In the genomic region with DNA sequence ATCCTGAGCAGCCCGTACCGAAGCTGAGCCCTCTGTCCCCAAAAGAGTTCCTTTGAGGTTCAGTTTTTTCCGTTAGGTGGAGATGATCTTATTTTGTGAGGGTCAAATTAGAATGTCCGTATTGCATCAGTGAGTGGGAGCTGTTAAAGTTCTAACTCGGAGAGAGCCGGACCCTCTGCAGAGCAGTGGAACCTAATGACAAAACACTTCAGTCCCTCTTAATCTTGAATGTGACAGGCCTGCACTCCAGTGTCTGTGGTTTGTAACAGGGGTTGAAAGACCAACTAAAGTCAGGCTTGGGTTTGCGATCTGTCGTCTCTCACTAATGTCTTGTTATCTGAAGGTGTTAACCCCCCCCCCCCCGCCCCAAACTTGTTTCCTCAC, we compare ENCODE assay signal across 8 mouse cellular contexts. TPM values are rescaled to one million over a fixed set of nuclear protein-coding genes. Genes with fewer than 3 reads are reported as not detected.
DNase-seq lines count a peak whose midpoint lies in the region; ATAC-seq and TF ChIP-seq lines count a peak whose summit lies in the region.

No protein-coding gene starts in this region.

- peak overlapping the region; percentile 86 for H3K9ac ChIP-seq in kidney, postnatal 0 days (ENCODE audit: low read depth, low read length)
- peak overlapping the region; percentile 75 for H3K9ac ChIP-seq in intestine, embryonic 14.5 days (ENCODE audit: low read length)

- peaks cover 9% of the 10 kb centered on the region for H3K4me1 ChIP-seq in kidney, postnatal 0 days (replicated peaks; ENCODE audit: insufficient read depth, low read length)
- H3K4me1 ChIP-seq in embryonic facial prominence, embryonic 10.5 days = peaks cover 9% of the 10 kb centered on the region
- H3K4me1 ChIP-seq in intestine, embryonic 14.5 days (replicated peaks; ENCODE audit: control insufficient read depth, insufficient read depth, low read length) = peaks cover 6% of the 10 kb centered on the region

- H3K4me2 ChIP-seq in kidney, postnatal 0 days (ENCODE audit: low read length) = peak overlapping the region; percentile 58
- H3K4me2 ChIP-seq in intestine, embryonic 14.5 days (ENCODE audit: low read length) = peak overlapping the region; percentile 74

- 0% methylated on average over 9 of the region's 9 CpGs for WGBS in kidney, postnatal 0 days
- 9% methylated on average over 9 of the region's 9 CpGs for WGBS in embryonic facial prominence, embryonic 10.5 days
- under 1% methylated on average over 9 of the region's 9 CpGs for WGBS in intestine, embryonic 14.5 days

- peak overlapping the region; percentile 77 for H3K27ac ChIP-seq in kidney, postnatal 0 days
- peak overlapping the region; percentile 83 for H3K27ac ChIP-seq in embryonic facial prominence, embryonic 10.5 days (replicated peaks)
- no peak overlapping the region for H3K27ac ChIP-seq in intestine, embryonic 14.5 days (ENCODE audit: low read depth)

- peak; percentile 15 for DNase-seq in kidney, postnatal 0 days (ENCODE audit: low spot score)
- no peak for DNase-seq in kidney, postnatal 10 days
- DNase-seq in embryonic facial prominence, embryonic 10.5 days (ENCODE audit: low spot score) = no peak
- DNase-seq in intestine, embryonic 14.5 days (ENCODE audit: low spot score) = no peak
- DNase-seq in right cerebral cortex, adult 2 months (ENCODE audit: low spot score in 2 of 2) = no peak
- DNase-seq in spleen, adult 12 weeks (ENCODE audit: low spot score) = no peak
- no peak for DNase-seq in adrenal gland, postnatal 10 days

- peaks cover 18% of the 10 kb centered on the region for H3K36me3 ChIP-seq in kidney, postnatal 0 days (ENCODE audit: insufficient read depth, low read length)
- H3K36me3 ChIP-seq in embryonic facial prominence, embryonic 10.5 days (replicated peaks) = peaks cover 19% of the 10 kb centered on the region
- H3K36me3 ChIP-seq in intestine, embryonic 14.5 days (ENCODE audit: control insufficient read depth, insufficient read depth, low read length) = peaks cover 19% of the 10 kb centered on the region

- H3K4me3 ChIP-seq in kidney, postnatal 0 days (replicated peaks; ENCODE audit: low read depth, low read length) = peak overlapping the region; percentile 90
- peak overlapping the region; percentile 92 for H3K4me3 ChIP-seq in embryonic facial prominence, embryonic 10.5 days
- H3K4me3 ChIP-seq in intestine, embryonic 14.5 days (ENCODE audit: low read depth, low read length) = peak overlapping the region; percentile 98

- H3K27me3 ChIP-seq in kidney, postnatal 0 days (ENCODE audit: insufficient read depth, low read length) = no peaks in the 10 kb centered on the region
- H3K27me3 ChIP-seq in embryonic facial prominence, embryonic 10.5 days (replicated peaks; ENCODE audit: low read depth, poor library complexity, severe bottlenecking) = no peaks in the 10 kb centered on the region
- no peaks in the 10 kb centered on the region for H3K27me3 ChIP-seq in intestine, embryonic 14.5 days (replicated peaks; ENCODE audit: control insufficient read depth, insufficient read depth, low read length)

- peak; percentile 53 for ATAC-seq in kidney, postnatal 0 days (replicated peaks; ENCODE audit: low FRiP score, low read depth)
- ATAC-seq in intestine, embryonic 14.5 days (replicated peaks; ENCODE audit: low FRiP score, low TSS enrichment, low read depth) = peak; percentile 51
- ATAC-seq in monocyte, adult 5-6 weeks (replicated peaks; ENCODE audit: insufficient number of reproducible peaks, low FRiP score, low TSS enrichment, poor library complexity, severe bottlenecking) = 0 out of 2 replicates have a peak, but pooled peaks have one; percentile 7

- H3K9me3 ChIP-seq in kidney, postnatal 0 days (replicated peaks; ENCODE audit: low read length) = no peaks in the 10 kb centered on the region
- H3K9me3 ChIP-seq in embryonic facial prominence, embryonic 10.5 days = no peaks in the 10 kb centered on the region
- H3K9me3 ChIP-seq in intestine, embryonic 14.5 days (ENCODE audit: control insufficient read depth, low read length) = no peaks in the 10 kb centered on the region

- no peak for TF ChIP-seq CTCF in kidney, postnatal 0 days (IDR thresholded peaks at IDR 0.05; ENCODE audit: low read depth)

RNA-seq across cellular contexts. Expression of gene Slu7, which starts 0.5 kb away (rescaled TPM):
- polyA plus RNA-seq in kidney, postnatal 0 days (2015; fragmentation: Nextera tagmentation; extraction: Ambion mirVana) = 62.6 and 64.0 TPM in 2 replicates
- 48.5 and 56.7 TPM in 2 replicates for polyA plus RNA-seq in embryonic facial prominence, embryonic 10.5 days (2016; fragmentation: Nextera tagmentation; extraction: Ambion mirVana)
- 45.0 and 55.6 TPM in 2 replicates for polyA plus RNA-seq in intestine, embryonic 14.5 days (2014; fragmentation: Nextera tagmentation; extraction: Ambion mirVana)
- 143 to 184 TPM (median 150 TPM) in 3 replicates for total RNA-seq in monocyte, adult 5-6 weeks (2017)
- total RNA-seq in adrenal gland, postnatal 10 days (2021) = 10 to 100 TPM; 36.4 to 38.6 TPM

RNA-seq across cellular contexts. Expression of gene Pttg1, which starts 8.0 kb away (rescaled TPM):
- polyA plus RNA-seq in kidney, postnatal 0 days (2015; fragmentation: Nextera tagmentation; extraction: Ambion mirVana) = 170 and 180 TPM in 2 replicates
- polyA plus RNA-seq in embryonic facial prominence, embryonic 10.5 days (2016; fragmentation: Nextera tagmentation; extraction: Ambion mirVana) = 98.5 and 99.8 TPM in 2 replicates
- polyA plus RNA-seq in intestine, embryonic 14.5 days (2014; fragmentation: Nextera tagmentation; extraction: Ambion mirVana) = 67.1 and 70.7 TPM in 2 replicates
- total RNA-seq in monocyte, adult 5-6 weeks (2017) = 67.5 to 109 TPM (median 103 TPM) in 3 replicates
- 10 to 100 TPM; 44.3 to 48.8 TPM for total RNA-seq in adrenal gland, postnatal 10 days (2021)

RNA-seq across cellular contexts. Expression of gene C1qtnf2, which starts 40.1 kb away (rescaled TPM):
- 27.2 and 28.0 TPM in 2 replicates for polyA plus RNA-seq in kidney, postnatal 0 days (2015; fragmentation: Nextera tagmentation; extraction: Ambion mirVana)
- polyA plus RNA-seq in embryonic facial prominence, embryonic 10.5 days (2016; fragmentation: Nextera tagmentation; extraction: Ambion mirVana) = 0.85 and 0.87 TPM in 2 replicates
- 5.0 and 5.9 TPM in 2 replicates for polyA plus RNA-seq in intestine, embryonic 14.5 days (2014; fragmentation: Nextera tagmentation; extraction: Ambion mirVana)
- total RNA-seq in monocyte, adult 5-6 weeks (2017) = not detected in 3 replicates
- 10 to 100 TPM; 11.7 to 12.1 TPM for total RNA-seq in adrenal gland, postnatal 10 days (2021)
